Mouse (Mus musculus): ENCODE results near the gene Birc2.

GRCm38 (mm10) chr9:7777652-7778051, 59.2 kb downstream of the Birc2 start:
- no peak for TF ChIP-seq TAL1 (conservative IDR thresholded peaks at IDR 0.05; ENCODE audit: low read depth, low read length)
- TF ChIP-seq CTCF (IDR thresholded peaks at IDR 0.05; ENCODE audit: low read depth, low read length) = no peak
- no peak for TF ChIP-seq GATA2 (IDR thresholded peaks at IDR 0.05; ENCODE audit: borderline replicate concordance, low read depth, low read length)

All from G1E (cell line).